Mouse (Mus musculus): ENCODE measurements around the gene Ppm1f. TPM values are rescaled to one million over a fixed set of nuclear protein-coding genes. Genes with fewer than 3 reads are reported as not detected.
A peak's percentile ranks its signal among the peaks of the same experiment; 100 is the strongest.
"Not testable (repeated sequence)": the region's sequence is repeated elsewhere in the genome, so short reads cannot be mapped to it uniquely, and the experiment has no call there.

Ppm1f gene
- 10 to 100 TPM; 12.3 to 26.4 TPM for polyA plus RNA-seq (2017; shearing (Covaris generic))

DNA sequence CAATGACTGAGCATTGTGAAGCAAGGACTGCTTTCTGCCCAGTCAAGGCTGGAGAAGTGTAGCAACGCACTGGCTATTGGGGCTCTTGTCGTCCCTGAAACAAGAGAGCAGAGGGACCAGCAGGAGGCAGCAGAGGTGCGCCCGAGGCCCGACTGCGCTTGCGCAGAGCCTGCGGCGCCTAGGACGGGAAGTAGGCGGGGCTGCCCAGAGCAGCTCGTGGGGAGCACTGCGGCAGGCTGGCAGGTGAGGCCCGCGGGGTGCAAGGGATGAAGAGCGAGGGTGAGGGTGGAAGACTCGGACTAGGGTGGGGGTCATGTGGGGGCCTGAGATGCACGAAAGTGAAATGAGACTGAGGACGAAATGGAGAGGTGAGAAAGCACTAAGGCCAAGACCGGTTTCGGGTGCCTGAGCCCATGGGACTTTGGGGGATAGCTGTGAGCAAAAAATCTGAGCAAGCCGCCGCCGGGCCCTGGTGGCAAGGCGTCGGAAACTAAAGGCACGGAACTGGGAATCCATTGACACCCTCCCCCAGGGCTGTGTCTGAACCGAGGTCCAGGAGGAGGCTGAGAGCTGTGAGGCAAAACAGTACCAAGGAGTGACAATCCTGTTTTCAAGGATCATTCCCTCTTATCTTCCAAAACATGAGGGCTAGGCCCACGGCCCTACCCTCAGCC, at the start of gene Ppm1f:
Ppm1f (plus strand) TSS at position 88 of the 674 bp plus-strand sequence.
- peak; percentile 97 for ATAC-seq

DNA sequence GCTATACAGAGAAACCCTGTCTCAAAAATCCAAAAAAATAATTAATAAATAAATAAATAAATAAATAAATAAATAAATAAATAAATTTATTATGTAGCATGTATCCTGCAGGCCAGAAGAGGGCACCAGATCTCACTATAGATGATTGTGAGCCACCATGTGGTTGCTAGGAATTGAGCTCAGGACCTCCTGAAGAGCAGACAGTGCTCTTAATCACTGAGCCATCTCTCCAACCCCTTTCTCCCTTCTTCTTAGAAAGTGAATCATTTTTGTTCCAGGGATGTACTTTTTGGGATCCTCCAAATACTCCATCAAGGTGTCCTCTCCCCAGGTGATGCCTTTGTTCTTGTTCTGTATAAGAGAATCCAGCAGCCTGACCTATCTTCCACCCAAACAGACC, 47.1 kb upstream of the Ppm1f start:
- no peak for ATAC-seq

DNA sequence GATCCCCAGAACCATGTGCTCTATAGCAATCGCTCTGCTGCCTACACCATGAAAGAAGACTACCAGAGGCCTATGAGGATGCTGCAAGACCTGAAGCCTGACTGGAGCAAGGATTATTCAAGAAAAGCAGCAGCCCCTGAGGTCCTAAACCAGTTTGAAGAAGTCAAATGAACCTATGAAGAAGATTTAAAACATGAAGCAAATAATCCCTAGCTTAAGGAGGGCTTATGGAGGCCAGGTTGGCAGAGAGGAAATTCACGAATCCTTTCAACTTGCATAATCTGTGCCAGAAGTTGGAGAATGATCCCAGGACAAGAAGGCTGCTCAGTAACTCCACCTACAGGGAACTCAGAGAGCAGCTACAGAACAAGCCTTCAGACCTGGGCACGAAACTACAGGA, 43.9 kb upstream of the Ppm1f start:
- ATAC-seq: no peak

DNA sequence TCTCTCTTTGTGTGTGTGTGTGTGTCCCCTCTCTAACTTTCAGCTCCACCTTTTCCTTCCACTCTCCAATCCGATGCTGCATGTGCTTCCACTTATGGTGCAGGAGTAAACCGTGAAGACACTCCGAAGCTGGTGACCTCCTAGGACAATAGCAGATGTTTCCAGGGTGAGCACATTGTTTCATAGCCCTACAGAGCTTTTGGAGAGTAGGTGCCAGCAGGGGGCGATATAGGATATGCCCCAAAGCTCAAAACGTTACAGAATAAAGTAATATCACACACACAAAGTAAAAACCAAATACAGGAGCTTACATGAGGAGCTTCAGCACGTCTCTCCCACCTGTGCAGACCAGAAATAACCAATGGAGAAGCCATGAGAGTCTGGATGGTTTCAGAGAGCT, 41.4 kb upstream of the Ppm1f start:
- ATAC-seq: peak; percentile 84

DNA sequence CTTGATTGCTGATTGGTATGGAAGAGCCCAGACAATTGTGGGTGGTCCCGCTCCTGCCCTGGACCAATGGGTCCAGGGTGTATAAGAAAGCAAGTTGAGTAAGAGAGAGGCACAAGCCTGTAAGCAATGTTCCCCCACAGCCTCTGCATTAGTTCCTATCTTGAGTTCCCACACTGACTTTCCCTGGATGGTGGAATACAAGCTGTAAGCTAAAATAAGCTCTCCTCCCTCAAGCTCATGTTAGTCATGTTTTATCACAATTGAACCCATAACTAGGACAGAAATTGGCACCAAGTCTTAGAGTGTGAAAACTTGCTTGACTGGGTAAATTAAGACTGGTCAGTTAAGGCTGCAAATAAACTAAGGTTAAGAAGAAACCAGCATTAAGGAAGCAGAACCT, 40.7 kb upstream of the Ppm1f start:
- no peak for ATAC-seq

DNA sequence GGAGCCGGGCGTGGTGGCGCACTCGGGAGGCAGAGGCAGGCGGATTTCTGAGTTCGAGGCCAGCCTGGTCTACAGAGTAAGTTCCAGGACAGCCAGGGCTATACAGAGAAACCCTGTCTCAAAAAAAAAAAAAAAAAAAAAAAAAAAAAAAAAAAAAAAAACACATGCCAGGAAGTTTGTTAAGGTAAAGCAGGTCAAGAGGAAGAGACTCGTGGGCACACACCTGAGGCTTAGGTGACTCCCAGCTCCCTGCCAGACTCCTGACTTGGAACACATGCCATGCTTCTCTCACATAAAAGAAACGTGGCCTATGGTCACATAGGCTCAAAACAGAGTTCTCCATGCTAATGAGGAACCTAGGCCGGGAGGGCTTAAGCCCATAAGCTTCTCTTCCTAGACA, 40.2 kb upstream of the Ppm1f start:
- ATAC-seq: not testable (repeated sequence)

DNA sequence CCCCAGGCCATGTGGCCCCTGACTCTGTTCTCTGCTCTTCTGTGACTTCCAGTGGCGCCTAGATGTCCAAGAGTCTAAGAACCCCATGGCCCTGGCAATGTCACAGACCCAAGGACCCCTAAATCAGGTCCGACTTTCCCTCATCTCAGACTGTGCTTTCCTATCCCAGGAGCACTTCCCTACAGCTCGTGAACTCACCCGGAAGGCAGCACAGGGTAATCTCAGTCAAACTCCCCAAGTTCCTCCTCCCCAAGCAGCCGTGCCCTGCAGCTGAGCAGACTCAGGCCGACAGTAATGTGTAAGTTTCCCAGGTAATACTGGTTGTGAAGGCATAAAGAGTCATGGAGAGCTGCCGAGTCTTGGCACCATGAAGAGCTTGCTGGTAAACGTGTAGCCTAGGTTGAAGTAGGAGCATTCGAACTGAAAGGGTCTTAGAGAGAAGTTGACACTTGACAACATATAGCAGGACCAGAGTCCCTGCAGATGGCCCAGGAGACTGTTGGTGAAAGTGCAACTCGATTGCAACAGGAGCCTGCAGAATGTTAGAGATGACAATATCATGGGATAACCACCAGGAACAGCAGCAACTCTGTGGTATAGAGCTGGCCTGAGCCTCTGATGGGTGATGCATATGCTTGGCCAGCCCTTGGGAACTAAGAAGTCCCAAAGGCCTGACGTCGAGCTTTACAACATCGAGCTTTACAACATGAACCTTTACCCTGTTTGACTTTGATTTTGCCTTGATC, 39.4 kb upstream of the Ppm1f start:
- ATAC-seq: no peak

DNA sequence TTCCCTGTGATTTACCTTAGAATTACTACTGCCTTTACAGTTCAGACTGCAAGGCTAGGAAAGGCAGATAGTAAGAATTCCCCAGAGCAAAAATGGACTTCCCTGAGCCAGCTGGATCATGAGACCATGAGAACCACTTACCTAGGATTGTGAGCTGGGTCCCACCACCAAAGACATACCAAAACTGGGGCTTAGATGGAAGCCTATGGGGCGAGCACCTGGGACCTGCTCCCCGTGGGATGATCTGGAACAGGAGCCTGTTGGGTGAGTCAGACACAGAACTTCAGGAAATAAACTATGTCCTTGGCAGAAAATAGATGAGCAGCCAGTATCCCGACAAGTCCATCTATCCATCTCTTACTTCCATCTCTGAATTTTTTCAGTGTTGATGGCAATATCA, 34.0 kb upstream of the Ppm1f start:
- ATAC-seq: no peak

DNA sequence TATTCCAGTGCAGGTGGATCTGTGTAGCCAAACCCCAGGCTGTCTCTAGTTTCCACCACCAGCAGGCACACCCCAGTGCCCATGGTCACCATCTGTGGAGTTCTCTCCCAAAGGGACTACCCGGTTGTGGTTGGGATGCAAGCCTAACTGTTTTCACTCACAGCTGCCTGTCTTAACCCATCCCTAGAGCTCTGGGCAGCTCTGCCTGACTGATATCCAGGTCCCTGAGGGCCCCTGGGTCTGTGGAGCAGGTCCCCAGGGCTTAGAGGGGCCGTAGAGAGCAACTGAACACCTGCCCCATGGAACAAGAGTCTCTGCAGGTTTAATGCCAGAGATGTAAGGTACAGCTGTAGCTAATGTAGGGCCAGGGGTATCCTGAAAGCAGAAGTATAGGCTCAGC, 32.3 kb upstream of the Ppm1f start, which contains the start of gene Igll1:
Igll1 (minus strand) TSS at position 8 of the 400 bp plus-strand sequence.
- ATAC-seq: no peak

DNA sequence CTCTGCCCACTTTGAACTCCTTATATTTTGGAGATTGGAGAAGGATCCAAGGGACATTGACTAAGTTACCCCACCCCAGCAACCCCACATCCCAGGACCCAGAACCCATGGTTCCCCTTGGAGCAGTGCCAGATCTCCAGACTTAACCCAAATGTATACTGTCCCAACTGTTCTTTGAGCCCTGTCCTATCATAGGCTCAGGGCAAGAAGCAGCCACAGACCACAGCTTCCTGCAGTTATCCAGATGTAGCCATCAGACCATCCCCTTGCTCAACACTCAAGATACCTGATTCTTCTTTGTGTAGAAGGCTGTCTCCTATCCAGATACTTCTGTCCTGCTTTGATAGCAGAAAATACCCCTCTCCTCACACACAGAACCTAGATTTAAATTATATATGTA, 31.1 kb upstream of the Ppm1f start:
- no peak for ATAC-seq

DNA sequence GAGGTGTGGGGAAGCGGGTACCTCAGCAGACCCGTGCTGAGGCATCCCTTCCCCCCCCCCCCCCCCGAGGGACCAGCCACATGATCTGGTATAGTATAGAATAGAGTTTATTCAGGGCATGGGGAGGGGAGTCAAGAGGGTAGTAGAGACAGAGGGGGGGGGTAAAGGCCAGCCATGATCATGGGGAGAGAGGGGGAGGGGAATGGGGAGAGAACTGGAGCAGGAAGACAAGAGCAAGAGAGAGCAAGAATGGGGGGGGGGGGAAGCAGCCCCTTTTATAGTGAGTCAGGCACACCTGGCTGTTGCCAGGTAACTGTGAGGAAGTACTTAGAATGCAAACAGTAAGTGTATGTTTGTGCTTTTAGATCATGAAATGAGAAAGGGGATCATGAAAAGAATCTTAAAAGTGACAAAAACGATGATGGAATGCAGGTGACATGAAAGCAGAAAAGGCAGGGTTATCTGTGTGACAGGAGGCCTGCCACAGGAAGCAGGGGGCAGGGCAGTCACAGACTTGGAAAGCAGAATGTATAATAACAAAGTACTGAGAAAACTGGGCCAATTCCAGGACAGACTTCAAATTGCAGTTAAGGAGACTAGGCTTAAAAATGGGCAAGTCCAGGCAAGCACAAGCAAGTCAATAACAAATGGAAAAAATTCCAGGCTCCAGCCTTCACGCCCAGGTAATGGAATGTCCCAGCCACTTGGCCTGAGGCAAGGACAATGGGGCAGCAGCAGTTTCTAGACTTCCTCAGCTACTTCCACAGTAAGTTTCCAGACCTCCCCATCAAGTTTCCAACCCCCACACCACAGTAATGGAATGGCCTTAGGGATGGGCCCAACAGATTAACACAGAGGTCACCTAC, 30.3 kb upstream of the Ppm1f start:
- ATAC-seq: no peak

DNA sequence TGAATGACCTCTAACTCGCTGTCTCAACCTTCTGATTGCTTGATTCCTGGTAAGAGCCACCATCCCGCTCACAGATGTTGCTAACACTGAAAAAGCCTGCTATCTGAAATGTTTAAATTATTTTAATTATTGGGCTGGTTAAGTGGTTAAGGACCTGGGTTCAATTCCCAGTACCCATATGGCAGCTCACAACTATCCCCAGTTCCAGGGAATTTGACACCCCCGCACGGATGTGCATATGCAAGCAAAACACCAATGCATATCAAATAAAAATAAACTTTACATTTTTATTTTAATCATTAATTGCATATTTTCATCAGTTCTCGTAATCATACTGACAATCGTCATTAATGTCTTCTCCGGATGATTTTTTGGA, 26.0 kb upstream of the Ppm1f start:
- ATAC-seq: no peak

DNA sequence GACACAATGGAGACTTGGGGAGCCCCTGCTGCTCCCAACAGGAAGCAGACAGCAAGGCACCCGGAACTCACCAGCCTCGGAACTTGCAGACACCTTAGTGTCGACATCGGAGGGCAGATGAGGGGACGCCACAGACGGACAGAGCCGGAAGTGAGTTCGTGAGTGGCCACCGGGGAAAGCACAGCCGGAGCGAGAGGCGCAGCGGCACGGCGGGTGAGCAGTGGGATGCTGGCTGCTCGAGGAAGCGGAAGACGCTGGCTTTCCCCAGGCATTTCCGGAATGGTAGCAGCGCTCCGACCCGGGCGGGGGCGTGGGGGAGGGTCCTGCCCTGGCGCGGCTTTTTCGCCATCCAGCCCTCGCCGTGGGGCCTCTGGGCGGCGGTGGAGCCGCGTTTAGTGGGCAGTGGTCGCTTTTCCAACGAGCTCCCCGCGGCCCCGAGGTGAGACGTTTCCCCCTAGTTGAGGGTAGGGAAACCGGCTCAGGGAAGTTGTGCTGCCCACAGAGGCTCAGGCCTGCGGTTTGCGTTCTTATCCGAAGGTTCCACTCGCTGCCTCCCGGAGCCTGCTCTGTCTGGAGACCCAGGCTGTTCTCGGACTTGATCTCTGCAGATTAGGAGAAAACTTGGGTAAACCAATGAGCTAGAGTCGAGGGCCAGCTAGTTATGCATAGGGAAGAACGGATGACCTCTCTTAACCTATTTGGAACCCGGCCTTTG, 25.5 kb upstream of the Ppm1f start, which contains the start of the genes Top3b and Vpreb1:
Top3b (plus strand) TSS at position 120 of the 715 bp plus-strand sequence.
Vpreb1 (minus strand) TSS at position 227 of the 715 bp plus-strand sequence.
- peak; percentile 95 for ATAC-seq

DNA sequence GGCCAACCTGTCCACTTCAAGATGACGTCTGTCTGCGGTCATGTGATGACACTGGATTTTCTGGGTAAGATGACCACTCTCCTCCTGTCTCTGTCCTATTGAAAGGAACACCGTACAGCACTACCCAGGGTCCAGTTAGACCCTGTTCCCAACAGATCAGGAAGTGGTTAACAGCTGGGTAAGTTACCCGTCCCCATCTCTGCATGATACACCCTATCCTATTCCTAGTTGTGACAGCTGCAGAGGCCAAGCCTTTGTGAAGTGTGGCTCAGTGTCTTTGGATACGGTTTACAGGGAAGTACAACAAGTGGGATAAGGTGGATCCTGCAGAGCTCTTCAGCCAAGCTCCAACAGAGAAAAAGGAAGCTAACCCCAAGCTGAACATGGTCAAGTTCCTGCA, 17.2 kb upstream of the Ppm1f start:
- no peak for ATAC-seq

DNA sequence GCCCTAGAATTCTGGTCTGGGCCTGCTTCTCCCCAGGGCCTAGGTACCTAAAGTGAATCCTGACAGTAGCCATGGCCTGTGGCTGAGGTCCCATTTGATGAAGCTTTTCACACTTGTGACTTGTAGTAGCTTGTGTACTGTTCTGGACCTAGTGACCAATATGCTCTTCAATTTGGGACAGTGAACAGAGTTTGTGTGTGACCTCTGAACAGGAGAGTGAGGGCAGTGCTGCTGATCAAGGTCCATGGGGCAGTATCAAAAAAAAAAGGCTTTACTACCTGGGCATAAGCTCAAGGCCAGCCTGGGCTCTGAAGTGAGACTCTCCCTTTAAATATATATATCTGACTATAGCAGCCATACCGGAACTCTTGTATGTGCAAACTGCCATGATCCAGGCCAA, 7.9 kb upstream of the Ppm1f start:
- no peak for ATAC-seq

DNA sequence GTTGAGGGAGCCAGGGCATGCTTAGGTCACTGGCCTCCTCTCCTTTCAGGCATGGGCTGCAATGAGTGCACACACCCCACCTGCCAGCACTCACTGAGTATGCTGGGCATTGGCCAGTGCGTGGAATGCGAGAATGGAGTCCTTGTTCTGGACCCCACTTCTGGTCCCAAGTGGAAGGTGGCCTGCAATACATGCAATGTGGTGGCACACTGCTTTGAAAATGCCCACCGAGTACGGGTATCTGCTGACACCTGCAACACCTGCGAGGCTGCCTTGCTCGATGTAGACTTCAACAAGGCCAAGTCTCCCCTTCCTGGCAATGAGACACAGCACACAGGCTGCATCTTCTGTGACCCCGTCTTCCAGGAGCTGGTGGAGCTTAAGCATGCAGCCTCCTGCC, 3.9 kb upstream of the Ppm1f start:
- ATAC-seq: no peak

DNA sequence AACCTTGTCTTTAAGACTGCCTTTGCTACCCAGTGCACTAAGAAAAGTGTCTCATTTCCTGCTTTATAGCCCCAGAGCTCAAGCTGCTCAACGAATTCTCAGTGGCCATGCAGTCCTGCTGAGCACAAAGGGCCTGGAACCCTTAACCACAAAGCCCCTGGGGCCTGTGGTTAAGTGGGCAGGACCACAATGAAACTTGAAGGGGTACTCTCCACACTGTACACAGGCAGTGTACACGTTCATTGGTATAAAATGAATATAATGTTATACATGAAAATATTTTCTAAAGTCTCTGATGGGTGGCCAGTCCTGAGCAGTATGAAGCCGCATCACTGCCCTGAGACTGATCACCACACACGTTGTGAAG, 271 bp upstream of the Ppm1f start:
- ATAC-seq: peak; percentile 16

DNA sequence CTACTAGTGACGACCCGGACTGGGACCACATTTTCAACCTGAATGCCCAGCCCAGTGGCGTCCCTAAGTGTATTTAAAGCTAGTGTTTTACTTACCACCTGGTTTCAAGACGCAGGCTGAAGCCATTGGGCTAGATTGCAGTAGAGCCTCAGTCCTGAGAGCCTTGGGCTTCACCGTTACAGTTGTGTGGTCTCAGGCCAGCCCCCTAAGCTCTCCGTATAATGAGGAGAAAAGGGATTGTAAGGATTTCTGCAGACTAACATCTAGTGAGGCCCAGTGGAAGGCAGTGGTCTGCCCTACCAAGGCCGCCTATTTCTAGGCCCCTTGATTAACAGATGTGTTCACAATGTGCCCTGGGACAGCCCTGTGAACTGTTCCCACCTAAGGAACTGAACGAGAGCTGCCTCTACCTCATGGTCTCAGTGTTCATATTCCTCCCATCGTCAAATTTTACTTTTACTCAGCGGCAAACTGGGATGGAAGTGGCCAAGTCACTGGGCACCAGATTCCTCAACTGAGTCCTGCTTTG, 851 bp downstream of the Ppm1f start:
- ATAC-seq: no peak

DNA sequence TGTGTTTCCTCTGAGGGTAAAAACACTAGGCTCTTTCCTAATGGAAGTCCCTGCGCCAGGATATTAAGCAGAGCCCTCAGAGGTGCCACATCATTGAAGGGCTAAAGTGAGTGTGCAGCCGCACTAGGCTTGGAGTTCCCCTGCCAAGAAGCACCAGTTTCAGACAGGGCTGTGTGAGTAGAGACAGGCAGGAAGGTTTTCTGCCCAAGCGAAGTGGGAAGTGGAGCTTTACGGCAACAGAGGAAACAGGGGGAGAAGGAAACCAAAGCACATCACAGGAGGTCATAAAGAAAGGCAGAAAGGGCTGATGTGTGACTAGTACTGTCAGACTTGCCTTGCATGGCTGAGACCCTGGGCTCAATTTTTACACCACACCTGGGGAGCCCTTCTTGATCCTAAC, 6.1 kb downstream of the Ppm1f start:
- no peak for ATAC-seq

DNA sequence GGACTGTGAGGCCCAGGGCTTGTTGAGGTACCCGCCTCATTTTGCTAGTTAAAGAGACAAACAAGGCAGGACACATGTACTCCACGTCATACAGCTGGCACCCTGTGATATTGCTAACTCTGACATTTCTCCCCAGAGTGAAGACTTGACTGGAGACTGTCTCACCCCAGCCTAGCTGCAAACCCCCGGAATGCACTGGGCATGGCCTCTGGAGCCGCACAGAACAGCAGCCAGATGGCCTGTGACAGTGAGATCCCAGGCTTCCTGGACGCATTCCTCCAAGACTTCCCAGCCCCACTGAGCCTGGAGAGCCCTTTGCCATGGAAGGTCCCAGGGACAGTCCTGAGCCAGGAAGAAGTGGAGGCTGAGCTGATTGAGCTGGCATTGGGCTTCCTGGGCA, 6.9 kb downstream of the Ppm1f start:
- ATAC-seq: no peak

DNA sequence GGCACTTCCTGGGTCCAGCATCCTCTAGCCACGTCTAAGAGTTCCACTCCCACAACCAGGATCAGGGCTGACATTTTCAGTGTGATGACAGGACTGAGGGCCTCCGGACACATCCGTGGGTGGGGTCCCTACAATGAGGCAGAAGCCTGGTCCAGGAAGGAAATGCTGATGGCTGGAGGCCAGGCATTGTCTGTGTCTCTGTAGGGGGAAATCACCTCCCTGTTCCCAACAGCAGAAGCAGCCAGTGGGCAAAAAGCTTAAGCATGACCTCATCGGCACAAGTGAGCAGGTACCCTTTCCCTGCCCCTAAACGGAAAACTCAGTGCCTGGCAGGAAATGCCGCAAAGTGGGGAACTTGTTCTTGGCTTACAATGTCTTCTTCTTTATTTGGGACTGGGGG, 11.5 kb downstream of the Ppm1f start:
- no peak for ATAC-seq
